Mouse (Mus musculus) myocyte (in vitro differentiated cells): Measurements from ENCODE around the gene Ngdn.

Experiments used
- CEBPB ChIP-seq: IDR thresholded peaks from 2 replicates; pipeline ENCODE4 v1.6.1; 2011; ENCODE audit warnings: mild to moderate bottlenecking, moderate library complexity; ENCODE audit not compliant: poor library complexity, insufficient read depth, severe bottlenecking
- E2F4 ChIP-seq: IDR thresholded peaks from one replicate; pipeline ENCODE4 v1.6.1; 2011; ENCODE audit warnings: mild to moderate bottlenecking, control low read depth, moderate library complexity; ENCODE audit not compliant: insufficient read depth
- MAX ChIP-seq: IDR thresholded peaks from one replicate; pipeline ENCODE4 v1.6.1; 2011; ENCODE audit warnings: low read depth, mild to moderate bottlenecking, control low read depth
- MYOD1 ChIP-seq, 3 experiments: IDR thresholded peaks; one replicate each; pipeline ENCODE4 v1.6.1; 2011; ENCODE audit warnings: control low read depth in 2 of 3, low read depth in 2 of 3, mild to moderate bottlenecking in 2 of 3, moderate library complexity in 1 of 3; ENCODE audit not compliant: insufficient read length in 2 of 3, control insufficient read depth in 1 of 3
- POLR2A ChIP-seq: IDR thresholded peaks from one replicate; pipeline ENCODE4 v1.6.1; 2011; ENCODE audit warnings: low read depth, mild to moderate bottlenecking, control low read depth, moderate library complexity; ENCODE audit not compliant: insufficient read length
- POLR2AphosphoS2 ChIP-seq: IDR thresholded peaks from one replicate; pipeline ENCODE4 v1.6.1; 2011; ENCODE audit warnings: low read depth, control low read depth; ENCODE audit not compliant: insufficient read length
- TCF12 ChIP-seq: IDR thresholded peaks from one replicate; pipeline ENCODE4 v1.6.1; 2011; ENCODE audit warnings: mild to moderate bottlenecking, control low read depth; ENCODE audit not compliant: poor library complexity, insufficient read depth, severe bottlenecking
- TCF3 ChIP-seq: IDR thresholded peaks from one replicate; pipeline ENCODE4 v1.6.1; 2011; ENCODE audit warnings: low read depth, control low read depth; ENCODE audit not compliant: insufficient read length

- TF ChIP-seq POLR2AphosphoS2 (no peak), E2F4 (no peak), POLR2A (no peak), MAX (no peak), TCF12 (no peak), CEBPB (no peak), TCF3 (no peak), MYOD1 (IDR thresholded peaks at IDR 0.05; ENCODE audit: control insufficient read depth in 1 of 3, insufficient read length in 2 of 3, low read depth in 2 of 3) (no peak)
These were observed 1.6 kb downstream of the Ngdn start for GRCm38 (mm10) chr14:55016876-55017275.
